ENCODE assay signal across 11 mouse cellular contexts in genomic region chrX:103624426-103625168, GRCm38 (mm10). TPM values are rescaled to one million over a fixed set of nuclear protein-coding genes. Genes with fewer than 3 reads are reported as not detected.
DNase-seq lines count a peak whose midpoint lies in the region; ATAC-seq and TF ChIP-seq lines count a peak whose summit lies in the region.
"Had no signal": no experiment of that assay in that cellular context is flagged by ENCODE, and none has a peak within 500 bp of the region (broad histone marks: within the 10 kb centered on the region; RNA-seq: fewer than 3 reads in every experiment).

No protein-coding gene starts in this region.

- TF ChIP-seq CTCF in hindbrain, postnatal 0 days (IDR thresholded peaks at IDR 0.05; ENCODE audit: low read depth) = peak; percentile 73

- no peaks in the 10 kb centered on the region for H3K4me1 ChIP-seq in hindbrain, postnatal 0 days (ENCODE audit: insufficient read depth, low read length)
- H3K4me1 ChIP-seq in hindbrain, embryonic 10.5 days (replicated peaks) = peaks cover 8% of the 10 kb centered on the region; the same call in 1 of the 2 replicates
- H3K4me1 ChIP-seq: neural tube, embryonic 12.5 days had no signal

- H3K4me2 ChIP-seq in hindbrain, postnatal 0 days (ENCODE audit: low read depth, low read length) = no peak overlapping the region

- H3K36me3 ChIP-seq in hindbrain, postnatal 0 days (ENCODE audit: insufficient read depth, low read length) = no peaks in the 10 kb centered on the region
- H3K36me3 ChIP-seq in hindbrain, embryonic 10.5 days = no peaks in the 10 kb centered on the region
- H3K36me3 ChIP-seq: heart, embryonic 15.5 days; neural tube, embryonic 12.5 days had no signal

- no peak overlapping the region for H3K4me3 ChIP-seq in hindbrain, postnatal 0 days (ENCODE audit: low read length)
- H3K4me3 ChIP-seq in hindbrain, embryonic 10.5 days = no peak overlapping the region
- H3K4me3 ChIP-seq: neural tube, embryonic 12.5 days had no signal

- WGBS in hindbrain, postnatal 0 days = 26% methylated on average over 5 of the region's 5 CpGs
- 29% methylated on average over 5 of the region's 5 CpGs for WGBS in hindbrain, embryonic 10.5 days

- no peaks in the 10 kb centered on the region for H3K9me3 ChIP-seq in hindbrain, postnatal 0 days (ENCODE audit: low read length)
- H3K9me3 ChIP-seq in hindbrain, embryonic 10.5 days = no peaks in the 10 kb centered on the region
- H3K9me3 ChIP-seq: heart, embryonic 15.5 days; neural tube, embryonic 12.5 days had no signal

- H3K27me3 ChIP-seq in hindbrain, postnatal 0 days (ENCODE audit: insufficient read depth, low read length) = no peaks in the 10 kb centered on the region
- peaks cover 24% of the 10 kb centered on the region for H3K27me3 ChIP-seq in hindbrain, embryonic 10.5 days (ENCODE audit: insufficient read depth, poor library complexity, severe bottlenecking)
- H3K27me3 ChIP-seq: heart, embryonic 15.5 days; neural tube, embryonic 12.5 days had no signal

- ATAC-seq in hindbrain, postnatal 0 days = no peak

- H3K27ac ChIP-seq in hindbrain, postnatal 0 days = no peak overlapping the region
- H3K27ac ChIP-seq in hindbrain, embryonic 10.5 days = no peak overlapping the region
- H3K27ac ChIP-seq: heart, embryonic 15.5 days; neural tube, embryonic 12.5 days had no signal

- no peak overlapping the region for H3K9ac ChIP-seq in hindbrain, postnatal 0 days (replicated peaks; ENCODE audit: low read length)
- H3K9ac ChIP-seq: neural tube, embryonic 12.5 days had no signal

- DNase-seq in hindbrain, postnatal 0 days (ENCODE audit: low spot score) = peak; percentile 54
- DNase-seq in hindbrain, embryonic 10.5 days (ENCODE audit: low spot score) = no peak
- DNase-seq in 416B (ENCODE audit: low read depth) (peak; percentile 70), MEL-GATA-1-ER (ENCODE audit: extremely low read depth, low read depth) (peak; percentile 72)
- DNase-seq in embryo, embryonic 11 days = peak; percentile 50
- no peak for DNase-seq in adrenal gland, postnatal 4 days (ENCODE audit: low spot score in 2 of 2)
- no peak for DNase-seq in adrenal gland, adult 18-20 months (ENCODE audit: low spot score in 2 of 2)
- DNase-seq in right cerebral cortex, postnatal 4 days = no peak

RNA-seq across cellular contexts. Expression of gene Zcchc13, which starts 5.8 kb away (rescaled TPM):
- total RNA-seq in hindbrain, postnatal 0 days (2014; rRNA removed) = not detected in 2 replicates
- not detected in 2 replicates for polyA plus RNA-seq in hindbrain, postnatal 0 days (2015; fragmentation: Nextera tagmentation; extraction: Ambion mirVana)
- not detected in 2 replicates for polyA plus RNA-seq in hindbrain, embryonic 10.5 days (2016; fragmentation: Nextera tagmentation; extraction: Ambion mirVana)
- total RNA-seq in adrenal gland, postnatal 4 days (2021) = not detected
- total RNA-seq in adrenal gland, adult 18-20 months (2021) = not detected
- total RNA-seq: left cerebral cortex, postnatal 25 days had no signal
- polyA plus RNA-seq: heart, embryonic 15.5 days; neural tube, embryonic 12.5 days had no signal

Comparison
In these comparisons a context has a peak if more than half of its experiments do, and no peak if none do; other contexts are left out.
1. DNase-seq: peak in hindbrain, postnatal 0 days (single experiment), 416B (single experiment), MEL-GATA-1-ER (single experiment) and embryo, embryonic 11 days (single experiment); none in hindbrain, embryonic 10.5 days (single experiment), adrenal gland, postnatal 4 days (0 of 2), adrenal gland, adult 18-20 months (0 of 2) and right cerebral cortex, postnatal 4 days (single experiment).